Mouse (Mus musculus) heart, embryonic 15.5 days (tissue): ENCODE results near the gene D5Ertd579e. TPM values are rescaled to one million over a fixed set of nuclear protein-coding genes. Genes with fewer than 3 reads are reported as not detected.

Experiments
- ATAC-seq: fragments of 200-750 bp; cut with Nextera tagmentation; replicated peaks from 2 replicates; pipeline ENCODE4 v1.8.0; 2017; ENCODE audit warnings: low read depth, moderate TSS enrichment; ENCODE audit not compliant: insufficient number of reproducible peaks, insufficient read depth, low FRiP score
- H3K27ac ChIP-seq: fragments of 300-500 bp; sonication (generic); 2 replicates; pipeline ENCODE4 v1.5.1; 2015; ENCODE audit warnings: mild to moderate bottlenecking, inconsistent platforms
- H3K27me3 ChIP-seq: fragments of 300-500 bp; sonication (generic); 2 replicates; pipeline ENCODE4 v1.6.1; 2015; ENCODE audit warnings: inconsistent platforms
- H3K36me3 ChIP-seq: fragments of 300-500 bp; sonication (generic); 2 replicates; pipeline ENCODE4 v1.6.1; 2015; ENCODE audit warnings: mild to moderate bottlenecking, inconsistent platforms
- H3K4me1 ChIP-seq: fragments of 300-500 bp; sonication (generic); replicated peaks from 2 replicates; pipeline ENCODE4 v1.6.1; 2015; ENCODE audit warnings: inconsistent platforms
- H3K4me2 ChIP-seq: fragments of 300-500 bp; sonication (generic); 2 replicates; pipeline ENCODE4 v1.6.1; 2015; ENCODE audit warnings: inconsistent platforms, mild to moderate bottlenecking, moderate library complexity
- H3K4me3 ChIP-seq: fragments of 300-500 bp; sonication (generic); 2 replicates; pipeline ENCODE4 v1.5.1; 2015; ENCODE audit warnings: mild to moderate bottlenecking, inconsistent platforms
- H3K9ac ChIP-seq: fragments of 300-500 bp; sonication (generic); 2 replicates; pipeline ENCODE4 v1.6.1; 2015; ENCODE audit warnings: mild to moderate bottlenecking, inconsistent platforms
- H3K9me3 ChIP-seq: fragments of 300-500 bp; sonication (generic); replicated peaks from 2 replicates; pipeline ENCODE4 v1.6.1; 2016; ENCODE audit warnings: inconsistent platforms
- WGBS: fragments of 180-500 bp; shearing (Covaris S2); methylation state at CpG from one replicate; pipeline ENCODE4 v1.1.7; 2015; ENCODE audit warnings: mixed read lengths; 5-methylcytosine and 5-hydroxymethylcytosine counted together
- polyA plus RNA-seq: library from polyadenylated mRNA; unstranded; fragments of >200 nt; fragmentation: Nextera tagmentation; extraction: Ambion mirVana; gene quantifications from 2 replicates; pipeline ENCODE4 v1.2.1, GENCODE M21; 2015

Gene D5Ertd579e
- polyA plus RNA-seq, 1 experiment from 2014 or later, result 23.2 TPM

DNA sequence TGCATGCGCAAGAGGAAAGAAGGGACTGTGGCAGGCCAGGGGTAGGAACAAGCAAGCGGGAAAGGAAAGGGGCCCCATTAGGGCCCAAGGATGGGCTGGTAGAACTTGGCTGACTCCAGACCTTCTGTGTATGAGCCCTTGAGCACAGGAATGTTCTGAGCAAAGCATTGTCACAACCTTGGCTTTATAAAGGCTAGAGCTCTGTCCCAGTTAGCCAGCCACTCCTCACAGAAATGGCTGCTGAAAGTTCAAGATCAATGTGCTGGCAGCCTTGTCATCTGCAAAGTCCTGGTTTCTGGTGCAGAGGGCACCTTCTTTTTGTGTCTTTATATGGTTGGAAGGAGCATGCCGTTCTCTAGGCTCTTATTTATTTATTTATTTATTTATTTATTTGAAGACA is 23.8 kb upstream of the D5Ertd579e start:
- H3K27me3 ChIP-seq, result no peaks in the 10 kb centered on the region
- H3K36me3 ChIP-seq, result no peaks in the 10 kb centered on the region
- H3K4me2 ChIP-seq, result no peak overlapping the region
- no peak for ATAC-seq
- no peaks in the 10 kb centered on the region for H3K9me3 ChIP-seq
- H3K27ac ChIP-seq, result no peak overlapping the region
- H3K4me3 ChIP-seq, result no peak overlapping the region
- peaks cover 43% of the 10 kb centered on the region for H3K4me1 ChIP-seq
- WGBS, result 85% methylated on average over 3 of the region's 3 CpGs
- H3K9ac ChIP-seq, result no peak overlapping the region

DNA sequence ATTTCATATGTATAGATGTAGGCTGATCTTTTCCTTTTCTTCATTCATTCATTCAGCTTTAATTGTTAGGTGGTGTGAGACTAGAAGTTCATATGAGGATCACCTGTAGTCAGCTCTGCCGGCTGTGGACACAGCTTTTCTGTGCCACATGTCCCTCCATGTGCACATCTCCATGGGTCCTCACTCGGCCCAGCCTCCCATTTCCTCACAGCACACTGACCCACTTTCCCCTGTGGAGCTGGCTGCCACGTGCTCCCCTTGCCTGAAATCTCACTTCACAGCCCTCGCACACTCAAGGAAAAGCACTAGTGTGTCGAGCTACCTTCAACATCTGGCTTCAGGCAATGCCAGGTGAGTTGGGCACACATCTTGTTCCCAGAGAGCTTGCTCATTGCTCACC is 23.3 kb upstream of the D5Ertd579e start:
- ATAC-seq, result no peak
- no peaks in the 10 kb centered on the region for H3K27me3 ChIP-seq
- H3K36me3 ChIP-seq, result no peaks in the 10 kb centered on the region
- H3K4me3 ChIP-seq, result no peak overlapping the region
- WGBS, result 84% methylated on average over 5 of the region's 5 CpGs
- H3K4me2 ChIP-seq, result no peak overlapping the region
- no peak overlapping the region for H3K27ac ChIP-seq
- H3K9me3 ChIP-seq, result no peaks in the 10 kb centered on the region
- no peak overlapping the region for H3K9ac ChIP-seq
- peaks cover 48% of the 10 kb centered on the region for H3K4me1 ChIP-seq

DNA sequence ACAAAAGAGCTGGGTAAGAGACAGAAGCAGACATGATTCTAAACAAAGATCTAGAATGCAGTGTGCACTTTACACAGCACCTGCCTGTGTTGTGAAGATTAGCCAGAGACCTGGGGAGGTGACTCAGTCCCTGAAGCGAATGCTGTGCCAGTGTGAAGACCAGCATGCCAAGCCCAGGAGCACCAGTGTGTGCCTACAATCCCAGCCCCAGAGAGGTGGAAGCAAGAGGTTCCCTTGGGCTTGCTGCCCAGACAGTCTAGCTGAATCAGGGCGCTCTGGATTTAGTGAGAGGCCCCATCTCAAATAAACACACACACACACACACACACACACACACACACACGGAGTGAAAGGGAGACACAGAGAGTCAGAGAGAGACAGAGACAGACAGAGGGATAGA is 22.1 kb upstream of the D5Ertd579e start:
- ATAC-seq, result no peak
- H3K4me1 ChIP-seq, result peaks cover 60% of the 10 kb centered on the region
- H3K4me3 ChIP-seq, result no peak overlapping the region
- no peaks in the 10 kb centered on the region for H3K36me3 ChIP-seq
- H3K27me3 ChIP-seq, result no peaks in the 10 kb centered on the region
- no peak overlapping the region for H3K4me2 ChIP-seq
- no peaks in the 10 kb centered on the region for H3K9me3 ChIP-seq
- WGBS, result 81% methylated on average over 3 of the region's 3 CpGs
- H3K9ac ChIP-seq, result no peak overlapping the region
- H3K27ac ChIP-seq, result no peak overlapping the region

DNA sequence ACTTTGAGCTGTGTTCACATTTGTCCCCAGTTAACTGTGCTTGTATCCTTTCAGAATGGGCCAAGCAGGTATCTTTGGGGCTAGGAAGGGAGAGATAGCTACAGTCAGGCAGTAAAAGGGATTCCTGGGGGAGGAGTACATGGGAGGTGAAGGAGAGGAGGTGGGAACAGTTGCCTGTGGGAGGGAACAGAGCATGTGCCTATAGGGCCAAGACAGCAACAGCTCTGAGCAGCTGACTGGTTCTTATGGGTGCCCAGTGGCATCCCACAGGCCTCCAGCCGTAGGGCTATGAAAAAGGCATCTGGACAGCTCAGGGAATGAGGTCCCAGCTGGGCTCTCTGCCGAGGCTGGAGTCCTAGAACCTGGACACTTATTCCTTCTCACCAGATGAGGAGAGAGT is 21.0 kb upstream of the D5Ertd579e start:
- Histone ChIP-seq H3K4me1 (peaks cover 65% of the 10 kb centered on the region), H3K4me2 (no peak overlapping the region), H3K4me3 (no peak overlapping the region), H3K27me3 (no peaks in the 10 kb centered on the region), H3K9me3 (no peaks in the 10 kb centered on the region), H3K9ac (no peak overlapping the region), H3K36me3 (no peaks in the 10 kb centered on the region), H3K27ac (peak overlapping the region; percentile 37)
- no peak for ATAC-seq
- 32% methylated on average over 2 of the region's 2 CpGs for WGBS

DNA sequence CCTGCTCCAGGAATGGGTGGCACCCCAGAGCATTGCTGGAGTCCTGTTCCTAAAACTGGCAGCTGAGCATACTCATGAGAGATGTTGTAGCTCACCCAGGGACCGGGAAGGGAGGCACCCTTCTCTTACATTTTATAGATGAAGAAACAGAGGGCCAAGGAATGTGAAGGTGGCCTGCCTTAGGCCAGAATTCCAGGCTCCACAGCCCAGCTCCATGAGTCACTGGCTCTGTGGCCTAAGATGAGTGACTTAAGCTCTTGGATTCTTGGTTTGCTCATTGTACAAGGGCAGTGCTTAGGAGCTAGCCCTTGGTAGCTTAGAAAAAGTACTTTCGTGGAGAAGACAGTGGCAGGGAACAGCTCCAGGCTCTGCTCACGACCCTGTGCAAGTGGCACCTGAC is 19.0 kb upstream of the D5Ertd579e start:
- peaks cover 56% of the 10 kb centered on the region for H3K4me1 ChIP-seq
- no peak overlapping the region for H3K4me2 ChIP-seq
- no peak overlapping the region for H3K4me3 ChIP-seq
- H3K27me3 ChIP-seq, result no peaks in the 10 kb centered on the region
- peak overlapping the region; percentile 98 for H3K27ac ChIP-seq
- no peaks in the 10 kb centered on the region for H3K9me3 ChIP-seq
- H3K9ac ChIP-seq, result no peak overlapping the region
- H3K36me3 ChIP-seq, result no peaks in the 10 kb centered on the region
- 65% methylated on average over 3 of the region's 3 CpGs for WGBS
- no peak for ATAC-seq

DNA sequence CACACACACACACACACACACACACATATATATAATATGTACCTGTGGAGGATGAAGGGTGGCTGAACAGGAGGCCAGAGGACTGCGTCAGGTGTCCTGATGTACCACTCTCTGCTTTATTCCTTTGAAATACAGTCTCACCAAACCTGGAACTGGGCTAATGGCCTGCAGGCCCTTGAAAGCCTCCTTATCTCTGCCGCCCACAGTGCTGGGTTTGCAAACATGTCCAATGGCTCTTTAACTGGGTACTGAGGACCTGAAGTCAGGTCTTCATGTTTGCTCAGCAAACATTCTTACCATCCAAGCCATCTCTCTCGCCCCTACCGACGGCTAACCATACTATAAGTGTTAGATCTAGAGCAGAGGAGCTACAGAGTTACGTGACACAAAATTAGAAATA is 17.9 kb upstream of the D5Ertd579e start:
- Histone ChIP-seq H3K9ac (peak overlapping the region; percentile 40; the same call in 1 of the 2 replicates), H3K4me1 (peaks cover 56% of the 10 kb centered on the region), H3K9me3 (no peaks in the 10 kb centered on the region), H3K36me3 (no peaks in the 10 kb centered on the region), H3K4me3 (0 out of 2 replicates have a peak overlapping the region, but pooled peaks have one; percentile 37), H3K27ac (peak overlapping the region; percentile 98), H3K4me2 (peak overlapping the region; percentile 57; the same call in 1 of the 2 replicates), H3K27me3 (no peaks in the 10 kb centered on the region)
- WGBS, result 69% methylated on average over 6 of the region's 6 CpGs
- no peak for ATAC-seq

DNA sequence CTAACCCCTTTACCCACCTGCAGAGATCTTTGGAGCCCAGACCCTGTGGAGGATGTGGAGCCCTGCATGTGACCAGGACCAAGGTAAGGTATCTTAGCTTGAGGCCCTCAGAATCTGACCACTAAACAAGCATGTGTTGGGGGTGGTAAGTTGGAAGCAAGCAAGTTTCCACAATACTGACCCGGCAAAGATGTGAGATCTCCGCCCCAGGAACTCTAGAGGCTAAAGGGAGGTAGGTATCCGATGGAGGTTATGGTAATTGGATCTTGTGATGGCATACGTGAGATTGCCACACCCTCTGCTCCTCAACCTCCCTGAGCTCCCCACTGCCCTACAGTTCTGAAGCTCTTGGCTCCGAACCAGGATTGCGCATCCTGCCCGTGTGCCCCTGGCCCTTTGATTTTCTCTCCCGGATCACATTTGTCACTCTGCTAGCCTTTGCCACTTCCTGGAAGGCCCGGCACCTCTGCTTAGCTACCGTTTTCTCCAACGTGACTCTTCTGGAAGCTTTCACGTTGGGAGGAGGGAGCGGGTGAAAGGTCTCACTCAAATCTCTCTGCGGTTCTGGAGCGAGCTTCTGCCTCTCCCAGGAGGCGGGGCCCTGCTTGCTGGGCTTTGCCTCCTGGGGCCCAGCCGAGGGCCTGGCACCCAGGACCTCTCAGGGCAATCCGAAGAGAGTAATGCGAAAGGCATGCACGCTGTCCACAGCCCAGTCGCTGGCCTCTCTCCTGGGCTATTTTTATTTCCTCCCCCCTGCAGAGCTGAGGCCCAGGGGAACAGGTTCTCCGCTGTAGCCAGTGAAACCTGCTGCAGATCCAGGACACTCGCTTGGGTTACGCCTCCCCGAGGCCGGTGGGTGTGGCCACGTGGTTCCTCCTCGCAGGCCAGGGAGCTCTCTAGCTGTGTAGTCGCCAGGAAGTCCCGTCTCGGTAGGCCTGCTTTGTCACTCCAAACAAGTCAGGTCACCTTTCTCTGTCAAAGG is 17.0 kb upstream of the D5Ertd579e start:
- 5% methylated on average over 31 of the region's 31 CpGs for WGBS
- Histone ChIP-seq H3K4me3 (peak overlapping the region; percentile 37), H3K4me2 (peak overlapping the region; percentile 57), H3K27me3 (no peaks in the 10 kb centered on the region), H3K4me1 (peaks cover 56% of the 10 kb centered on the region), H3K9me3 (no peaks in the 10 kb centered on the region), H3K9ac (peak overlapping the region; percentile 40), H3K27ac (peak overlapping the region; percentile 98), H3K36me3 (no peaks in the 10 kb centered on the region)
- peak; percentile 97 for ATAC-seq

DNA sequence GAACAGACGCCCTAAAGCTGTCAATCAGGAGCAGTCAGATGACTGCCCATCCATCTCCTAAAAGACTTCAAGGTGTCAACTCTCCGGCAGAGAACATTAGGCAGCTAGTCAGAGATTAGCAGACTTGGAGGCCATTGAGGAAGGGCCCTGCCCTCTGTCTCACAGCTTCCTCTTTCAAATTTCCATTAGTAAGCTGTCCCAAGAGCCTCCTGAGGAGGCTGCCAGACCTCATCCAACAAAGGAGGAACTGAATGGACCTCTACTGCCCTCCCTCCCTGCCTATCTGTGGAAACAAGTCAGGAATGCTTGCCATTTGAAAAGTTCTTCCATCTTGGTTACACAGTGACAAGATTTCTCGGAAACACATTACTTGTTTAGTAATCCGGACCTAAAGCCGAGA is 16.0 kb upstream of the D5Ertd579e start:
- Histone ChIP-seq H3K36me3 (no peaks in the 10 kb centered on the region), H3K9ac (no peak overlapping the region), H3K4me1 (peaks cover 55% of the 10 kb centered on the region), H3K27me3 (no peaks in the 10 kb centered on the region), H3K9me3 (no peaks in the 10 kb centered on the region), H3K27ac (peak overlapping the region; percentile 98), H3K4me3 (no peak overlapping the region), H3K4me2 (no peak overlapping the region; the same call in 1 of the 2 replicates)
- ATAC-seq, result no peak
- WGBS, result 57% methylated on average over 5 of the region's 5 CpGs

DNA sequence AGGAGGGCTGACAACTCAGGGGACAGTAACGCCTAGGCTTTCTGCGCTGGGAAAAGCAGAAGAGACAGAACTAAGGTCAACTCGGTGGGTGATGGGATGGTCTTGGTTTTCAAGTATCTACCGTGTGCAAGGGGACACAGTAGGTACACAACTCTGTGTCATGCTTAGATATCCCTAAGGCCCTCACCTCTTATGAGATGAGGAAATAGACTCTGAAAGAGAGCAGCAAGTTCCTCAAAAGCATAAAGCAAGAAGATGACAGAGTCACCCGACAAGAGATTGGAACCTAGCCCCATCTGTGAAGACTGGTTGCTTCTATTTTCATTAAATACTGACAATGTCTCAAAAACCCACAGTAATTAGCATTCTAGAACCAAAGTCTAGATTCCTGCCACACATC is 10.0 kb upstream of the D5Ertd579e start:
- Histone ChIP-seq H3K4me2 (no peak overlapping the region), H3K27me3 (no peaks in the 10 kb centered on the region), H3K4me1 (peaks cover 9% of the 10 kb centered on the region), H3K4me3 (no peak overlapping the region), H3K9ac (no peak overlapping the region), H3K9me3 (no peaks in the 10 kb centered on the region), H3K27ac (no peak overlapping the region), H3K36me3 (no peaks in the 10 kb centered on the region)
- no peak for ATAC-seq
- 76% methylated on average over 5 of the region's 5 CpGs for WGBS

DNA sequence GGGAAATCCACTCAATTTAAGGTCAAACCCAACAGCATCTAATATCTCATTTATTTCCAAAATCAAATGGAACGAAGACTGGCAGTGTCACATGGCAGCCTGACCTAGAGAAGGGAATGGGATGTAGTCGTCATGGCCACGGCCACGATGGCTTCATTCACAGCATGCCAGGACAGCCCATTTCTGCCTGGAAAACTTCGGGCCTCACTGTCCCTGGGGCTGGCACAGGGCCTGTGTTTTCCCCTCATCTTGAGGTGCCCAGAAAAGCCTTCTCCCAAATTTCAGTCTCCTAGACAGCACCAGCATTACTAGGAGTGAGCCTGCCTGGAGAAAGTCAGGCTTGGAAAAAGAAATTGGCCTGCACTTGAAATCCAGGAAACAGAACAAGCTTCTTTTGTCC is 9.6 kb upstream of the D5Ertd579e start:
- no peak overlapping the region for H3K4me2 ChIP-seq
- no peak overlapping the region for H3K27ac ChIP-seq
- H3K9ac ChIP-seq, result no peak overlapping the region
- no peaks in the 10 kb centered on the region for H3K36me3 ChIP-seq
- 84% methylated on average over 5 of the region's 5 CpGs for WGBS
- peaks cover 12% of the 10 kb centered on the region for H3K4me1 ChIP-seq
- H3K4me3 ChIP-seq, result no peak overlapping the region
- H3K9me3 ChIP-seq, result no peaks in the 10 kb centered on the region
- H3K27me3 ChIP-seq, result no peaks in the 10 kb centered on the region
- ATAC-seq, result no peak

DNA sequence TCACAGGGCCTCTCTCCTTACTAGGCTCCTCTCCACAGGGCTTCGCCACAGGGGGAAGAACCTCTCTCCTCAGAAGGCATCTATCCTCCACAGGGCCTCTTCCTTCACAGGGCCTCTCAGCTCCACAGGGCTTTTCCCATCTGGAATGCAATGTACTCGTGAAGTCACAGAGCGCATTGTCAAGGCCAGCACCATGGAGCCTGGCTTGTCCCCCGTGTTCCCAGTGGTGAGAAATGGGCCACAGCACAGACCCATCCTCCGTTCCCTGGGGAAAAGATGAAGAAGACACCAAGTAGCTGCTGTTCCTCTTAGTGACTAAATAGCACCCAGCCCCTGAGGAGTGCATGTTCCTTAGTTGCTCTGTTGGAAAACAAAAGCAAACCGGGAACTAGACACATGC is 8.9 kb upstream of the D5Ertd579e start:
- 70% methylated on average over 6 of the region's 6 CpGs for WGBS
- H3K4me1 ChIP-seq, result peaks cover 16% of the 10 kb centered on the region
- no peak overlapping the region for H3K27ac ChIP-seq
- no peaks in the 10 kb centered on the region for H3K36me3 ChIP-seq
- H3K4me2 ChIP-seq, result no peak overlapping the region
- no peak overlapping the region for H3K4me3 ChIP-seq
- no peak overlapping the region for H3K9ac ChIP-seq
- ATAC-seq, result no peak
- H3K9me3 ChIP-seq, result no peaks in the 10 kb centered on the region
- H3K27me3 ChIP-seq, result no peaks in the 10 kb centered on the region
